Mouse (Mus musculus) forebrain, postnatal 0 days (tissue): ENCODE results near the gene Cacna2d1. TPM values are rescaled to one million over a fixed set of nuclear protein-coding genes. Genes with fewer than 3 reads are reported as not detected.
A peak's percentile ranks its signal among the peaks of the same experiment; 100 is the strongest.

Experiments
- ATAC-seq: fragments of 200-750 bp; cut with Nextera tagmentation; 2 replicates; pipeline ENCODE4 v1.8.0; 2017; ENCODE audit warnings: mild to moderate bottlenecking, moderate library complexity
- DNase-seq: peaks from one replicate; pipeline ENCODE4 v3.0.0-alpha.2; 2015
- H3K27ac ChIP-seq: fragments of 300-500 bp; sonication (generic); 2 replicates; pipeline ENCODE4 v1.5.1; 2014; ENCODE audit warnings: low read depth, mild to moderate bottlenecking, antibody characterized with exemption, low read length, moderate library complexity, mixed read lengths
- H3K27me3 ChIP-seq: fragments of 300-500 bp; sonication (generic); 2 replicates; pipeline ENCODE4 v1.6.1; 2014; ENCODE audit warnings: mild to moderate bottlenecking, low read length, mixed read lengths; ENCODE audit not compliant: insufficient read depth
- H3K36me3 ChIP-seq: fragments of 300-500 bp; sonication (generic); 2 replicates; pipeline ENCODE4 v1.6.1; 2014; ENCODE audit warnings: mild to moderate bottlenecking, moderate library complexity; ENCODE audit not compliant: insufficient read depth
- H3K4me1 ChIP-seq: fragments of 300-500 bp; sonication (generic); 2 replicates; pipeline ENCODE4 v1.6.1; 2014; ENCODE audit warnings: antibody characterized with exemption; ENCODE audit not compliant: insufficient read depth
- H3K4me2 ChIP-seq: fragments of 300-500 bp; sonication (generic); 2 replicates; pipeline ENCODE4 v1.6.1; 2014; ENCODE audit warnings: low read depth, mild to moderate bottlenecking, moderate library complexity
- H3K4me3 ChIP-seq: fragments of 300-500 bp; sonication (generic); 2 replicates; pipeline ENCODE4 v1.5.1; 2014; ENCODE audit warnings: low read depth, low read length, mixed read lengths
- H3K9ac ChIP-seq: fragments of 300-500 bp; sonication (generic); 2 replicates; pipeline ENCODE4 v1.6.1; 2014; ENCODE audit warnings: mild to moderate bottlenecking
- H3K9me3 ChIP-seq: fragments of 300-500 bp; sonication (generic); 2 replicates; pipeline ENCODE4 v1.6.1; 2016; ENCODE audit warnings: low read length
- CTCF ChIP-seq: sonication (generic); IDR thresholded peaks from 2 replicates; pipeline ENCODE4 v1.5.1; 2016; ENCODE audit warnings: antibody characterized with exemption, control low read depth, low read depth
- WGBS: fragments of 180-500 bp; shearing (Covaris S2); extraction: QIAGEN DNeasy Blood & Tissue Kit; methylation state at CpG from one replicate; pipeline ENCODE4 v1.1.7; 2014; 5-methylcytosine and 5-hydroxymethylcytosine counted together
- polyA plus RNA-seq: library from polyadenylated mRNA; unstranded; fragments of >200 nt; fragmentation: Nextera tagmentation; extraction: Ambion mirVana; gene quantifications from 2 replicates; pipeline ENCODE4 v1.2.1, GENCODE M21; 2015
- total RNA-seq: library from RNA; depleted of rRNA; stranded (reverse); fragments of >200 nt; gene quantifications from 2 replicates; pipeline ENCODE4 v1.2.3, GENCODE M21; 2014

Gene Cacna2d1
- total and polyA plus RNA-seq, 2 experiments from 2014 or later, result 28.5 to 80.4 TPM

GRCm38 (mm10) chr5:16155375-16156284 lies 221.1 kb downstream of the Cacna2d1 start:
- Histone ChIP-seq H3K27ac (no peak overlapping the region), H3K27me3 (no peaks in the 10 kb centered on the region), H3K9me3 (no peaks in the 10 kb centered on the region), H3K4me1 (no peaks in the 10 kb centered on the region), H3K9ac (no peak overlapping the region), H3K36me3 (no peaks in the 10 kb centered on the region), H3K4me3 (no peak overlapping the region), H3K4me2 (no peak overlapping the region)
- 36% methylated on average over 6 of the region's 6 CpGs for WGBS
- DNase-seq (no peak), ATAC-seq (peak; percentile 51; the same call in 1 of the 2 replicates)
- TF ChIP-seq CTCF, result no peak

GRCm38 (mm10) chr5:16163270-16163669 lies 228.8 kb downstream of the Cacna2d1 start:
- no peaks in the 10 kb centered on the region for H3K9me3 ChIP-seq
- no peak for DNase-seq
- no peak overlapping the region for H3K9ac ChIP-seq
- no peaks in the 10 kb centered on the region for H3K36me3 ChIP-seq
- H3K4me2 ChIP-seq, result no peak overlapping the region
- no peak overlapping the region for H3K27ac ChIP-seq
- no peak for ATAC-seq
- no peaks in the 10 kb centered on the region for H3K27me3 ChIP-seq
- H3K4me1 ChIP-seq, result no peaks in the 10 kb centered on the region
- TF ChIP-seq CTCF, result no peak
- no peak overlapping the region for H3K4me3 ChIP-seq

GRCm38 (mm10) chr5:16166117-16166867 lies 231.8 kb downstream of the Cacna2d1 start:
- Histone ChIP-seq H3K4me1 (no peaks in the 10 kb centered on the region), H3K4me2 (no peak overlapping the region), H3K9me3 (no peaks in the 10 kb centered on the region), H3K36me3 (no peaks in the 10 kb centered on the region), H3K27ac (no peak overlapping the region), H3K4me3 (no peak overlapping the region), H3K9ac (no peak overlapping the region), H3K27me3 (no peaks in the 10 kb centered on the region)
- DNase-seq (peak; percentile 27), ATAC-seq (peak; percentile 32; the same call in 1 of the 2 replicates)
- no peak for TF ChIP-seq CTCF
- 15% methylated on average over 12 of the region's 12 CpGs for WGBS

DNA sequence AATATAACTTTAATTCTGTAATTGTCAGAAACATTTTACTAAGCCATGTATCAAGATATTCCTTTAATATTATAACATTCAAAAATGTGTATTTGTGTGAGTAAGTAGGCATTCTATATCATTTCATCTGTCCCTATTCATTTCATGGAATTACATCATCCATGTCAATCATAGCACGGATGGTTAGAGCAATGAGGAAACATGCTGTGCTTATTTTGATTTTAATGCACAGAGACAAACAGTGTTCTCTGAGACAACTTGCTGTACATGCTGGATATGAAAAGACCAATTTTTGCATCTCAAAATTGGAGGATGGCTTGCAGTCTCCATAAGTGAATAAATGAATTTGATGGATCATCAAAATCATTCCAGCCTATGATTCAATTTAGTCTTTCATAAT lies 232.4 kb downstream of the Cacna2d1 start:
- TF ChIP-seq CTCF, result no peak
- no peaks in the 10 kb centered on the region for H3K27me3 ChIP-seq
- H3K36me3 ChIP-seq, result no peaks in the 10 kb centered on the region
- H3K4me2 ChIP-seq, result no peak overlapping the region
- WGBS, result 26% methylated on average over 1 of the region's 1 CpGs
- no peak overlapping the region for H3K9ac ChIP-seq
- H3K9me3 ChIP-seq, result no peaks in the 10 kb centered on the region
- DNase-seq (no peak), ATAC-seq (no peak)
- no peak overlapping the region for H3K27ac ChIP-seq
- no peak overlapping the region for H3K4me3 ChIP-seq
- no peaks in the 10 kb centered on the region for H3K4me1 ChIP-seq

GRCm38 (mm10) chr5:16181041-16181440 lies 246.6 kb downstream of the Cacna2d1 start:
- H3K27me3 ChIP-seq, result no peaks in the 10 kb centered on the region
- no peak for ATAC-seq

GRCm38 (mm10) chr5:16184064-16184463 lies 249.6 kb downstream of the Cacna2d1 start:
- WGBS, result 78% methylated on average over 1 of the region's 1 CpGs
- no peak for TF ChIP-seq CTCF
- H3K9me3 ChIP-seq, result no peaks in the 10 kb centered on the region
- H3K27ac ChIP-seq, result no peak overlapping the region
- no peak overlapping the region for H3K4me3 ChIP-seq
- no peaks in the 10 kb centered on the region for H3K4me1 ChIP-seq
- no peak for DNase-seq
- peak; percentile 36; the same call in 1 of the 2 replicates for ATAC-seq
- no peaks in the 10 kb centered on the region for H3K36me3 ChIP-seq
- no peaks in the 10 kb centered on the region for H3K27me3 ChIP-seq
- no peak overlapping the region for H3K9ac ChIP-seq
- no peak overlapping the region for H3K4me2 ChIP-seq

More at GRCm38 (mm10) chr5:16181041-16181440, 246.6 kb downstream of the Cacna2d1 start:
- no peak overlapping the region for H3K4me3 ChIP-seq
- H3K4me1 ChIP-seq, result no peaks in the 10 kb centered on the region
- 90% methylated on average over 7 of the region's 7 CpGs for WGBS
- no peak for TF ChIP-seq CTCF
- H3K9ac ChIP-seq, result no peak overlapping the region
- no peak for DNase-seq
- no peaks in the 10 kb centered on the region for H3K36me3 ChIP-seq
- no peak overlapping the region for H3K27ac ChIP-seq
- no peak overlapping the region for H3K4me2 ChIP-seq
- no peaks in the 10 kb centered on the region for H3K9me3 ChIP-seq

DNA sequence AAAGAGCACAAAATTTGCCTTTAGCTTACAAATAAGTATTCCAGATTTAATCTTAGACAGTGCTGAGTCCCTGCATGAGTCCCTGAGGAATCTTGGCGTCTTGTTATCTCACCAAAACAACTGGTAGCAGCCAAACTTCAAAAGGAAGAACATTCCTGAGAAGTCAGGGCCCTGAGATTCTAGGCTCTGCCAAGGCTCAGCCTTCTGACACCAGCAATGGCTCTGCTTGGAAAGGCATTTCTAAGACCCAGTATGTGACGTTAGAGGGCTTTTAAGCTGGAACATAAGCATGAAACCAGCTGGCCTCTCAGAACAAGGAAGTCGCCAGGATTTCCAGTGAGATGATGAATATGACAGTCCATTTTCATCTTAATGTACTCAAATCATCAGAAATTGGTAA lies 253.4 kb downstream of the Cacna2d1 start:
- TF ChIP-seq CTCF, result no peak
- Histone ChIP-seq H3K27ac (no peak overlapping the region), H3K27me3 (no peaks in the 10 kb centered on the region), H3K9ac (no peak overlapping the region), H3K4me1 (no peaks in the 10 kb centered on the region), H3K36me3 (no peaks in the 10 kb centered on the region), H3K4me2 (no peak overlapping the region), H3K9me3 (no peaks in the 10 kb centered on the region), H3K4me3 (no peak overlapping the region)
- ATAC-seq, result no peak
- DNase-seq, result no peak
- 55% methylated on average over 3 of the region's 3 CpGs for WGBS
